Mouse (Mus musculus) G1E-ER4 (cell line): ENCODE measurements around the gene Gm44579. TPM values are rescaled to one million over a fixed set of nuclear protein-coding genes. Genes with fewer than 3 reads are reported as not detected.

Source experiments
- GATA1 ChIP-seq: IDR thresholded peaks from one replicate; pipeline ENCODE4 v1.8.0; 2012; ENCODE audit warnings: low read length, inconsistent platforms
- polyA plus RNA-seq: library from polyadenylated mRNA; stranded (reverse); fragments of >175 nt; gene quantifications from 2 replicates; pipeline ENCODE4 v1.2.3, GENCODE M21; 2012

The Gm44579 gene
- polyA plus RNA-seq, 1 experiment, result not detected

- TF ChIP-seq GATA1, result no peak
Measured at GRCm38 (mm10) chr15:98154146-98154545, 66.6 kb downstream of the Gm44579 start.

GRCm38 (mm10) chr15:98153625-98154024 lies 67.2 kb downstream of the Gm44579 start:
- no peak for TF ChIP-seq GATA1

- TF ChIP-seq GATA1, result no peak
Measured at GRCm38 (mm10) chr15:98152916-98153315, 67.9 kb downstream of the Gm44579 start.

GRCm38 (mm10) chr15:98149166-98149602 lies 71.6 kb downstream of the Gm44579 start:
- no peak for TF ChIP-seq GATA1

- no peak for TF ChIP-seq GATA1
Measured at GRCm38 (mm10) chr15:98148356-98148755, 72.4 kb downstream of the Gm44579 start.

GRCm38 (mm10) chr15:98145559-98146181 lies 75.1 kb downstream of the Gm44579 start:
- TF ChIP-seq GATA1, result no peak

- TF ChIP-seq GATA1, result no peak
Measured at GRCm38 (mm10) chr15:98144861-98145507, 75.8 kb downstream of the Gm44579 start.

- TF ChIP-seq GATA1, result no peak
Measured at GRCm38 (mm10) chr15:98142515-98142914, 78.3 kb downstream of the Gm44579 start.

- TF ChIP-seq GATA1, result no peak
Measured at GRCm38 (mm10) chr15:98140809-98141208, 80.0 kb downstream of the Gm44579 start.

GRCm38 (mm10) chr15:98139763-98140162 lies 81.0 kb downstream of the Gm44579 start:
- TF ChIP-seq GATA1, result no peak

GRCm38 (mm10) chr15:98136871-98137270 lies 83.9 kb downstream of the Gm44579 start:
- TF ChIP-seq GATA1, result no peak

Other genes starting within 250 kb of the Gm44579 start
- gene Col2a1, start 216.3 kb downstream of the Gm44579 start, polyA plus RNA-seq, result 0.03 and 0.05 TPM in 2 replicates
- 23.9 and 28.6 TPM in 2 replicates for gene Pfkm, start 128.4 kb downstream of the Gm44579 start, polyA plus RNA-seq
- 17.4 and 18.2 TPM in 2 replicates for gene Senp1, start 127.2 kb downstream of the Gm44579 start, polyA plus RNA-seq
- 5.4 and 7.5 TPM in 2 replicates for gene Asb8, start 55.4 kb downstream of the Gm44579 start, polyA plus RNA-seq
- gene Ccdc184, start 53.8 kb downstream of the Gm44579 start, polyA plus RNA-seq, result not detected in 2 replicates
- gene Olfr288, start 25.4 kb downstream of the Gm44579 start, polyA plus RNA-seq, result not detected in 2 replicates
- not detected in 2 replicates for gene Olfr287, start 79 bp upstream of the Gm44579 start, polyA plus RNA-seq
- gene Olfr286, start 13.5 kb upstream of the Gm44579 start, polyA plus RNA-seq, result not detected in 2 replicates
- not detected in 2 replicates for gene H1fnt, start 36.3 kb upstream of the Gm44579 start, polyA plus RNA-seq
- gene Zfp641, start 75.2 kb upstream of the Gm44579 start, polyA plus RNA-seq, result not detected in 2 replicates
- gene Olfr285, start 96.4 kb upstream of the Gm44579 start, polyA plus RNA-seq, result not detected in 2 replicates
- gene Olfr284, start 120.0 kb upstream of the Gm44579 start, polyA plus RNA-seq, result not detected in 2 replicates
- not detected in 2 replicates for gene Olfr283, start 160.0 kb upstream of the Gm44579 start, polyA plus RNA-seq
- gene Olfr282, start 210.2 kb upstream of the Gm44579 start, polyA plus RNA-seq, result not detected in 2 replicates
- gene Olfr281, start 231.6 kb upstream of the Gm44579 start, polyA plus RNA-seq, result not detected in 2 replicates
- gene OR5BS1P, start 248.9 kb upstream of the Gm44579 start, polyA plus RNA-seq, result not detected in 2 replicates